Mouse (Mus musculus) olfactory bulb, adult 2 months (tissue): Measurements from ENCODE around the gene Rexo1. TPM values are rescaled to one million over a fixed set of nuclear protein-coding genes. Genes with fewer than 3 reads are reported as not detected.
"Not testable (repeated sequence)": the region's sequence is repeated elsewhere in the genome, so short reads cannot be mapped to it uniquely, and the experiment has no call there.

Source experiments
- H3K27ac ChIP-seq: fragments of 200-500 bp; 2 replicates; pipeline ENCODE4 v1.5.1; 2012; ENCODE audit warnings: low read depth, low read length; ENCODE audit not compliant: insufficient read depth
- H3K4me1 ChIP-seq: fragments of 200-500 bp; 2 replicates; pipeline ENCODE4 v1.6.1; 2012; ENCODE audit warnings: low read length; ENCODE audit not compliant: control insufficient read depth, insufficient read depth
- H3K4me3 ChIP-seq: fragments of 200-500 bp; 2 replicates; pipeline ENCODE4 v1.5.1; 2012; ENCODE audit warnings: mild to moderate bottlenecking, low read depth, low read length, moderate library complexity; ENCODE audit not compliant: insufficient read depth
- CTCF ChIP-seq: fragments of 200-500 bp; IDR thresholded peaks from 2 replicates; pipeline ENCODE4 v1.5.1; 2012; ENCODE audit warnings: low read depth, mild to moderate bottlenecking, low read length, moderate library complexity; ENCODE audit not compliant: insufficient read depth
- POLR2A ChIP-seq: fragments of 200-500 bp; IDR thresholded peaks from 2 replicates; pipeline ENCODE4 v1.6.1; 2012; ENCODE audit warnings: mild to moderate bottlenecking, low read depth, low read length, moderate library complexity; ENCODE audit not compliant: insufficient read depth
- WGBS: fragments of 180-500 bp; shearing (Covaris S2); methylation state at CpG from one replicate; pipeline ENCODE4 v1.1.7; 2018; 5-methylcytosine and 5-hydroxymethylcytosine counted together
- polyA plus RNA-seq: library from polyadenylated mRNA; stranded (reverse); fragments of >200 nt; gene quantifications from 2 replicates; pipeline ENCODE4 v1.2.4, GENCODE M21; 2012; ENCODE audit warnings: low replicate concordance; ENCODE audit not compliant: missing spikeins, insufficient read depth, insufficient read length

The Rexo1 gene
- polyA plus RNA-seq: not detected in 2 replicates

DNA sequence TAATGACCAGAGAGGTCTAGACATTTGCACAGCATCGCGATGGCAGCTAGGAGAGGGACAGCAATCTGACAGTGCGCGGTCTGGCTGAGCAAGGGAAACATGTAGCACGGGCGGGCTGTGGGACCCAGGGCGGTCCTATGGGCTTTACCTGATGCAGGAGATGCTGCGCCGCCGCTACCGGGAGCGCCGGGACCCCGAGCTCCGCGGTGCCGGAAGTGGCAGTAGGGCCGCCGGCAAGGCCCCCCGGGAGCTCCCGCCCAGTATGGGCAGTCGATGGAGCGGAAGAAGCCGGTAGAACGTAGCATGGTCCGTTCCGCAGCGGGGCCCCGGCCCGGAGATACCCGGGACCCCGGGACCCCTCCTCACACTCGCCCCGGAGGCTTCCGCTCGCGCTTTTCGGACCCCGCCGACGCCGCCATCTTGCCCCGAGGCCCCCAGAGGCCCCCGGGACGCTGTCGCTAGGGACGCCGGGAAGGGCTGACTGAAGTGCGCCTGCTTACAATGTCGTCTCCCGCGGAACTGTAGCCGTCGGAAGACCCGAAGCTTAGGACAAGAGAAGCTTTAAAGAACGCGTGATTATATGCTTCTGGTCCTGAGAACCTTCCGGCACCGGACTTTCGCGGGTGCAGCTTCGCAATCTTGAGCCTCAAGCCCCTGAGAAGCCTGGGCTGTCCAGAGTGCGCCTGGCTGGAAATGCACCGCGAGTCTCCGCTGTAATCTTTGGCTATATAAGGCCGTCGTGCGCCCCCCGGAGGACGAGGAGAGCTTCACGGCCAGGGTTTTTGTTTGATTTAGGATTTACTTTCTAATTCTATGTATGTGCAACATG lies at the start of gene Rexo1:
Gene Rexo1, minus strand, starts transcription at position 445 of the 829 bp plus-strand sequence.
- H3K27ac ChIP-seq: peak within 1 kb of the TSS; percentile 99
- H3K4me1 ChIP-seq: peaks cover 43% of the 10 kb centered on the region
- TF ChIP-seq CTCF (peak; percentile 72), POLR2A (no peak)
- under 1% methylated on average over 72 of the region's 72 CpGs for WGBS
- H3K4me3 ChIP-seq: peak within 1 kb of the TSS; percentile 85

DNA sequence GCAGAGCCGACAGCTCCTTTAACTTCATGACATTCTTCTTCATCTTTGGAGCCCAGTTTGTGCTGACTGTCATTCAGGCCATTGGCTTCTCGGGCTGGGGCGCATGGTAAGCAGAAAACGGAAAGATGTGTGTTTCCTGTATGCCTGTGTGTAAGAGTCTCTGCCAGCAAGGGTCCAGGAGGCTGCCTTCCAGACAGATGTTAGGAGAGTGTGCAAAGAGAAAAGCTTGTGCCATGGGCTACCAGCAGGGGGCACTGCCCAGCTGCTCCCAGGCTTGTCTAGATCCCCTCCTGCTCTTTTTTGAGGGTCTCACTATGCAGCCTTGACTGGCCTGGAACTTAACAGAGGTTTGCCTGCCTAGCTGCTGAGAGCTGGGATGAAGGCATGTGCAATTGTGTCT lies 49.7 kb upstream of the Rexo1 start:
- WGBS: 78% methylated on average over 4 of the region's 4 CpGs
- Histone ChIP-seq H3K4me3 (no peak overlapping the region), H3K4me1 (peaks cover 5% of the 10 kb centered on the region; the same call in 1 of the 2 replicates), H3K27ac (no peak overlapping the region)
- TF ChIP-seq POLR2A (no peak), CTCF (peak; percentile 61)

DNA sequence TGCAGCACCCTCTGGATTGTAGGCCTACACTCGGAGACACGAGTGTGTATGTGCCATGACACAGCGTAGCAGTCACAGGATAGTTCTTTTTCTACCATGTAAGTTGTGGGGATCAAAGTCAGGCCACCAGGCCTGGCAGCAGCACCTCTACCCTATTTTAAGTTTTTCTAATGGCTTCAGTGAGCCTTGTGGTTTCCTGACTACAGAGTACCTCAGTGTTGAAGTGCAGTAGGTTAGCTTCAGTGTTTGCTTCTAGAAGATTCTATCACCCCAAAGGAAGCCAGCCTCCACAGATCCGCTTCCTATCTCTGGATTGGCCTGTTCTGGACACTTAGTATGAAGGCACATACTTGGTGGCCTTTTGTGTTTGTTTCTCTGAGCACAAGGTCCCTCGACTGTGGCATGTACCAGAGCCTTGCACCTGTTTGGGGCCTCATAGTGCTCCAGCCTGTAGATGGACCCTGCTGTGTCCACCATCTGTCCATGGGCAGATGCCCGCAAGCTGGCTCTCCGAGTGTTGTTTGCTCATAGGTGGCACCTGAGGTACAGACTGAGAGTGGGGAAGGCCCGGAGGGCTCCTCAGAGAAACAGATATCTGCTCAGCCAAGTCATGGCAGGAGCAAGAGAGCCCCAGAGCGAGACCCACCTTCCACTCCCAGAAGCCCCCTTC lies 48.9 kb upstream of the Rexo1 start:
- Histone ChIP-seq H3K27ac (no peak overlapping the region), H3K4me3 (no peak overlapping the region), H3K4me1 (peaks cover 5% of the 10 kb centered on the region; the same call in 1 of the 2 replicates)
- no peak for TF ChIP-seq POLR2A
- no peak for TF ChIP-seq CTCF
- 90% methylated on average over 9 of the region's 9 CpGs for WGBS

DNA sequence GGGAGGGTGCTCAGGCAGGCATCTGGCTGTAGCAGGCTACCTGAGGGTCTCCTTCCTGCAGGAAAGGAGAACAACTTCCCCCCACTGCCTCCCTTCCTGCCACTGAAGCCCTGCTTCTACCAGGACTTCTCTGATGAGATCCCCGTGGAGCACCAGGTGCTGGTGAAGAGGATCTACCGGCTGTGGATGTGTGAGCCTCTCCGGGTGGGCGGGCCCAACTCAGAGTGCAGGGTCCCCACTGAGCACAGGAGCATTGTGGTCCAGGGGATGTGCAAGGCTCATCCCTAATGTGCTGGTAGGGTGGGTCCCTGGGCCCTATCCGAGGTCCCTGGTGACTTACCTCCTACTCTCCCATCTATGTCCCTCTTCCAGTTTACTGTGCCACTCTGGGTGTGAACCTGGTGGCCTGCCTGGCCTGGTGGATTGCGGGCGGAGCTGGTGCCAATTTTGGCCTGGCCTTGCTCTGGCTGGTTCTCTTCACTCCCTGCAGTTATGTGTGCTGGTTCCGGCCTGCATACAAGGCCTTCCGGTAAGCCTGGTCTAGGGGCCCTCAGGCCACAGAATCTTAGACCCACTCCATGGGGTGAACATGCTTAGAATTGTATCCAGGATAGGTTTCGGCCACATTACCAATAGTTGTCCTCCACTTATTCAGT lies 48.0 kb upstream of the Rexo1 start:
- Histone ChIP-seq H3K27ac (no peak overlapping the region), H3K4me3 (no peak overlapping the region), H3K4me1 (peaks cover 9% of the 10 kb centered on the region)
- 91% methylated on average over 10 of the region's 10 CpGs for WGBS
- TF ChIP-seq POLR2A: no peak
- no peak for TF ChIP-seq CTCF

DNA sequence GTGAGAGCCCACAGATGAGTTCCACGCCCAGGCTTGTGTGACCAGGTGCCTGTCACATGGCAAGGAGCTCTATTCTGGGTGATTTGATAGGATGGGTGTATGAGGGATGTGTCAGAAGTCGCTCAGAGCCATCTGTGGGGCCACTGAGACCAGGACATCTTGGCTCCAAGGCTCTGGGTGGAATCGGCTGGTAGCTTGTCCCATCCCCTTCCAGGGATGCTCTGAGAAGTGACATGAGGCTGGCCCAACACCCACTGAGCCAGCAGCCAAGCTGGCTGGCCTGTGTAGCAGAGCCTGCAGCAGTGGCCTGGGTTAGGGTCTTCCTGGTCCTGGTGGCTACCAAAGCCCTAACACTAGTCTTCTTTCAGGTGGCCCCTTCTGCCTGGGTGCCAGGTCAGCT lies 47.1 kb upstream of the Rexo1 start:
- Histone ChIP-seq H3K4me1 (peaks cover 18% of the 10 kb centered on the region), H3K4me3 (no peak overlapping the region), H3K27ac (no peak overlapping the region)
- no peak for TF ChIP-seq POLR2A
- TF ChIP-seq CTCF: no peak
- 87% methylated on average over 3 of the region's 3 CpGs for WGBS

DNA sequence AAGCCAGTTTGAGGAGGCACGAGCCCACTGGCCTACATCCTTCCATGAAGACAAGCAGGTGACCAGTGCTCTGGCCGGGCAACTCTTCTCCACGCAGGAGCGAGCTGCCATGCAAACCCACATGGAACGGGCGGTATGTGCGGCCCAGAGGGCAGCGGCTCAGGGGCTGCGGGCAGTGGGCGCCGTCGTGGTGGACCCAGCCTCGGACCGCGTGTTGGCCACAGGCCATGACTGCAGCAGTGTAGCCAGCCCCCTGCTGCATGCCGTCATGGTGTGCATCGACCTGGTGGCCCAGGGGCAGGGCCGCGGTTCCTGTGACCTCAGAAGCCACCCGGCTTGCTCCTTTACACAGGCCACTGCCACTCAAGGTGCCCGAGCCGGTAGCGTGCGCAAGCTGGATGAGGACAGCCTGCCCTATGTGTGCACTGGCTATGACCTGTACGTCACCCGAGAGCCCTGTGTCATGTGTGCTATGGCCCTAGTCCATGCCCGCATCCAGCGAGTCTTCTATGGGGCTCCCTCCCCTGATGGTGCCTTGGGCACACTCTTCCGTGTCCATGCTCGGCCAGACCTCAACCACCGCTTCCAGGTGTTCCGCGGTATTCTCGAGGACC lies 45.5 kb upstream of the Rexo1 start:
- Histone ChIP-seq H3K27ac (no peak overlapping the region), H3K4me1 (peaks cover 22% of the 10 kb centered on the region), H3K4me3 (no peak overlapping the region)
- no peak for TF ChIP-seq CTCF
- TF ChIP-seq POLR2A: no peak
- WGBS: 95% methylated on average over 34 of the region's 34 CpGs

DNA sequence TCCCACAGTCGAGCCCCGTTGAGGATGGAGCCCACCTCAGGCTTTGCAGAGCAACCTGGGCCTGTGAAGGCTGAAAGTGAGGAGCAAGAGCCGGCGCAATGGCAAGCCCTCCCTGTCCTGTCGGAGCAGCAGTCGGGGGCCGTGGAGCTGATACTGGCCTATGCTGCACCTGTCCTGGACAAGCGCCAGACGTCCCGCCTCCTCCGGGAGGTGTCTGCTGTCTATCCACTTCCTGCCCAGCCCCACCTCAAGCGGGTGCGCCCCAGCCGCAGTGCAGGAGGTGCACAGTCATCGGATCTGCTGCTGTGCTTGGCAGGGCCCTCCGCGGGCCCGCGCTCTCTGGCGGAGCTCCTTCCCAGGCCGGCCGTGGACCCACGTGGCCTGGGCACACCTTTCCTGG lies 44.9 kb upstream of the Rexo1 start:
- H3K4me3 ChIP-seq: no peak overlapping the region
- 88% methylated on average over 23 of the region's 23 CpGs for WGBS

DNA sequence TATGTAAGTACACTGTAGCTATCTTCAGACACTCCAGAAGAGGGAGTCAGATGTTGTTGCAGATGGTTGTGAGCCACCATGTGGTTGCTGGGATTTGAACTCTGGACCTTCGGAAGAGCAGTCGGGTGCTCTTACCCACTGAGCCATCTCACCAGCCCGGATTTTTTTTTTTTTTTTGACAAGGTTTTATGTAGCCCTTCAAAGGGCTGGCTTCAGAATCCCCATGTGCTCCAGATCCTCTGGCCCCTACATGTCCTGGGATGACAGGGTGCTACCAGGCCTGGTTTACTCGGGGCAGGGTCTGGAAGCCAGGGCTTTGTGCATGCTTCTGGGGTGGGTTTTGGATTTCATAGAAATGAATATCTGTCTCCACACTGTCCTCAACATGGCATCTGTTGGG lies 44.4 kb upstream of the Rexo1 start, which contains the start of gene Gm49322:
Gene Gm49322, plus strand, starts transcription at position 301 of the 400 bp plus-strand sequence.
- not testable (repeated sequence) for H3K4me3 ChIP-seq, H3K27ac ChIP-seq
- H3K4me1 ChIP-seq: peaks cover 20% of the 10 kb centered on the region
- 88% methylated on average over 4 of the region's 4 CpGs for WGBS

More for the DNA sequence above, 44.9 kb upstream of the Rexo1 start:
- Histone ChIP-seq H3K27ac (no peak overlapping the region), H3K4me1 (peaks cover 22% of the 10 kb centered on the region)
- TF ChIP-seq POLR2A: no peak
- TF ChIP-seq CTCF: no peak
